Mouse (Mus musculus): ENCODE data around the gene Tas2r119.
"Not testable (repeated sequence)": the region's sequence is repeated elsewhere in the genome, so short reads cannot be mapped to it uniquely, and the experiment has no call there.

Tas2r119 gene

DNA sequence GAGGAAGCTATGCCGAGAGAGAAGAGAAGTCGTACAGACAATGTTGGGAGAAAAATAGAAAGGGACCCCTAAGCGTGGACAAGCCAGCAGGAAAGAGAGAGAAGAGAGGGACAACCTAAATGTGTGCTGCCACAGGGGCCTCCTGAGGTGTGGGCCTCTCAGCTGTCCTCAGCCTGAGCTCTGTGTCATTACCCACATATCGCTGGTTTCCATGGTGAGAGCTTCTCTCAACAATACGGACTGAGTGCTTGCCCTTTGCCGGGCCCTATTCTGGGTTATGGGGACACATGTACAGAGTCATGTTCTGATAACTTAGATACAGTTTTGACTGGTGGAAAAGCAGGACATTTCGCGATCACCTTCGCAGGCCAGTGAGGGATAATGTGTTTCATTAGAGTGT lies 21.0 kb downstream of the Tas2r119 start:
- no peaks in the 10 kb centered on the region for H3K4me1 ChIP-seq (replicated peaks; ENCODE audit: low read depth, low read length)
- H3K9me3 ChIP-seq (ENCODE audit: low read length) = peaks cover 6% of the 10 kb centered on the region
- no peaks in the 10 kb centered on the region for H3K36me3 ChIP-seq (ENCODE audit: insufficient read depth, low read length)
- no peak overlapping the region for H3K4me3 ChIP-seq (replicated peaks; ENCODE audit: low read length)
- TF ChIP-seq CTCF (conservative IDR thresholded peaks at IDR 0.05; ENCODE audit: low read length) = no peak
- no peak for TF ChIP-seq POU5F1 (IDR thresholded peaks at IDR 0.05; ENCODE audit: borderline replicate concordance, low read length)
- no peak for TF ChIP-seq NANOG (IDR thresholded peaks at IDR 0.05; ENCODE audit: borderline replicate concordance, low read length)
- H3K27me3 ChIP-seq (ENCODE audit: insufficient read depth, low read length) = no peaks in the 10 kb centered on the region

- Histone ChIP-seq H3K27me3 (ENCODE audit: insufficient read depth, low read length) (no peaks in the 10 kb centered on the region), H3K4me1 (replicated peaks; ENCODE audit: low read depth, low read length) (no peaks in the 10 kb centered on the region), H3K36me3 (ENCODE audit: insufficient read depth, low read length) (no peaks in the 10 kb centered on the region), H3K9me3 (ENCODE audit: low read length) (peaks cover 6% of the 10 kb centered on the region), H3K4me3 (replicated peaks; ENCODE audit: low read length) (no peak overlapping the region)
- TF ChIP-seq CTCF (conservative IDR thresholded peaks at IDR 0.05; ENCODE audit: low read length) = no peak
- TF ChIP-seq POU5F1 (IDR thresholded peaks at IDR 0.05; ENCODE audit: borderline replicate concordance, low read length) = no peak
- no peak for TF ChIP-seq NANOG (IDR thresholded peaks at IDR 0.05; ENCODE audit: borderline replicate concordance, low read length)
These were observed 21.5 kb downstream of the Tas2r119 start for GRCm38 (mm10) chr15:32198561-32198960.

DNA sequence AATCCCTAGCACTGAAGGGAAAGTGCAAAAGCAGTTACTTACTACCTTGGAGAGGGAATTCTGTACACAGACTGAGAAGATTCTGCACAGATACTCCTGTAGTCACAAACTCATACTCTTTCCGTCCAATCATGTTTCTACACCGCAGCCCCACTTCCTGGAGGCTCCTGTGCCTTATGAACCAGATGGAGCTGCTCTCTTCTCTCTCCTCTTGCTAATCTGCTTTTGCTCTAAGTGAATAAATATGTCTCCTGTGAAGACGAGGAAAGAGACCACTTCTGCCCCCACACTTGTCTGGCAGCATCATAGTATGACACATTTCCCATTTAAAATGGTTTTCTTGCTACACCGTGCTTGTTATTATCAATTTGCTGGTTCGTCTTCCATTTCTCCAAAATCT lies 26.2 kb downstream of the Tas2r119 start:
- TF ChIP-seq CTCF (conservative IDR thresholded peaks at IDR 0.05; ENCODE audit: low read length) = no peak
- TF ChIP-seq POU5F1 (IDR thresholded peaks at IDR 0.05; ENCODE audit: borderline replicate concordance, low read length) = no peak
- no peak for TF ChIP-seq NANOG (IDR thresholded peaks at IDR 0.05; ENCODE audit: borderline replicate concordance, low read length)

DNA sequence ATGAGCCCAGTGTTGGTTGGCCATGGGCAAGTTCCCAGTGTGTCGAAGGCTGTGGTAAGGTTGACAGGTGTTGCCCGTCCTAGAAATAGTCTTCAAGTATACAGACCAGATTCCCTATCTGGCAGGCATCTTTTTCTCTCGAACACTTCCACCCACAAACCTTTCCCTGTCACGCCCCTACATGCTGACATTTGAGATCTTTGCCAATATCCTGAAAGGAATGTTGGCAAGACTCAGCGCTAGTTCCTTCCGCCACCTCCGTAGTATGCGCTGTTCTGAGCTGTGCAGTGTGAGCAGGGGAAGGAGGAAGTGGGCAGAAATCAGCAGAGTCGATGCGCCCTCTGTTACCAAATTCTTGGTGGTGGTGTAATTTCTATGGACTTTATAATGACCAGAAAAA lies 27.8 kb downstream of the Tas2r119 start:
- H3K4me3 ChIP-seq (replicated peaks; ENCODE audit: low read length) = no peak overlapping the region
- no peaks in the 10 kb centered on the region for H3K4me1 ChIP-seq (replicated peaks; ENCODE audit: low read depth, low read length)
- TF ChIP-seq NANOG (IDR thresholded peaks at IDR 0.05; ENCODE audit: borderline replicate concordance, low read length) = no peak
- TF ChIP-seq POU5F1 (IDR thresholded peaks at IDR 0.05; ENCODE audit: borderline replicate concordance, low read length) = no peak
- no peak for TF ChIP-seq CTCF (conservative IDR thresholded peaks at IDR 0.05; ENCODE audit: low read length)
- H3K27me3 ChIP-seq (ENCODE audit: insufficient read depth, low read length) = no peaks in the 10 kb centered on the region
- no peaks in the 10 kb centered on the region for H3K36me3 ChIP-seq (ENCODE audit: insufficient read depth, low read length)
- H3K9me3 ChIP-seq (ENCODE audit: low read length) = no peaks in the 10 kb centered on the region

More for the DNA sequence above, 26.2 kb downstream of the Tas2r119 start:
- H3K9me3 ChIP-seq (ENCODE audit: low read length) = peaks cover 6% of the 10 kb centered on the region
- H3K27me3 ChIP-seq (ENCODE audit: insufficient read depth, low read length) = no peaks in the 10 kb centered on the region
- H3K4me1 ChIP-seq (replicated peaks; ENCODE audit: low read depth, low read length) = no peaks in the 10 kb centered on the region
- H3K36me3 ChIP-seq (ENCODE audit: insufficient read depth, low read length) = no peaks in the 10 kb centered on the region
- no peak overlapping the region for H3K4me3 ChIP-seq (replicated peaks; ENCODE audit: low read length)

- H3K36me3 ChIP-seq (ENCODE audit: insufficient read depth, low read length); H3K4me3 ChIP-seq (replicated peaks; ENCODE audit: low read length); H3K27me3 ChIP-seq (ENCODE audit: insufficient read depth, low read length); H3K4me1 ChIP-seq (replicated peaks; ENCODE audit: low read depth, low read length): not testable (repeated sequence)
- H3K9me3 ChIP-seq (ENCODE audit: low read length) = peaks cover 18% of the 10 kb centered on the region
These were observed 37.6 kb downstream of the Tas2r119 start for GRCm38 (mm10) chr15:32214687-32215086.

- Histone ChIP-seq H3K4me3 (replicated peaks; ENCODE audit: low read length) (no peak overlapping the region), H3K36me3 (ENCODE audit: insufficient read depth, low read length) (no peaks in the 10 kb centered on the region), H3K9me3 (ENCODE audit: low read length) (no peaks in the 10 kb centered on the region), H3K27me3 (ENCODE audit: insufficient read depth, low read length) (no peaks in the 10 kb centered on the region), H3K4me1 (replicated peaks; ENCODE audit: low read depth, low read length) (no peaks in the 10 kb centered on the region)
- no peak for TF ChIP-seq POU5F1 (IDR thresholded peaks at IDR 0.05; ENCODE audit: borderline replicate concordance, low read length)
- no peak for TF ChIP-seq NANOG (IDR thresholded peaks at IDR 0.05; ENCODE audit: borderline replicate concordance, low read length)
- TF ChIP-seq CTCF (conservative IDR thresholded peaks at IDR 0.05; ENCODE audit: low read length) = no peak
These were observed 45.9 kb downstream of the Tas2r119 start for GRCm38 (mm10) chr15:32223028-32223427.

- Histone ChIP-seq H3K36me3 (ENCODE audit: insufficient read depth, low read length) (no peaks in the 10 kb centered on the region), H3K27me3 (ENCODE audit: insufficient read depth, low read length) (no peaks in the 10 kb centered on the region), H3K4me1 (replicated peaks; ENCODE audit: low read depth, low read length) (no peaks in the 10 kb centered on the region), H3K9me3 (ENCODE audit: low read length) (no peaks in the 10 kb centered on the region), H3K4me3 (replicated peaks; ENCODE audit: low read length) (no peak overlapping the region)
- TF ChIP-seq POU5F1 (IDR thresholded peaks at IDR 0.05; ENCODE audit: borderline replicate concordance, low read length) = no peak
- TF ChIP-seq CTCF (conservative IDR thresholded peaks at IDR 0.05; ENCODE audit: low read length) = no peak
- no peak for TF ChIP-seq NANOG (IDR thresholded peaks at IDR 0.05; ENCODE audit: borderline replicate concordance, low read length)
These were observed 48.3 kb downstream of the Tas2r119 start for GRCm38 (mm10) chr15:32225394-32225793.

DNA sequence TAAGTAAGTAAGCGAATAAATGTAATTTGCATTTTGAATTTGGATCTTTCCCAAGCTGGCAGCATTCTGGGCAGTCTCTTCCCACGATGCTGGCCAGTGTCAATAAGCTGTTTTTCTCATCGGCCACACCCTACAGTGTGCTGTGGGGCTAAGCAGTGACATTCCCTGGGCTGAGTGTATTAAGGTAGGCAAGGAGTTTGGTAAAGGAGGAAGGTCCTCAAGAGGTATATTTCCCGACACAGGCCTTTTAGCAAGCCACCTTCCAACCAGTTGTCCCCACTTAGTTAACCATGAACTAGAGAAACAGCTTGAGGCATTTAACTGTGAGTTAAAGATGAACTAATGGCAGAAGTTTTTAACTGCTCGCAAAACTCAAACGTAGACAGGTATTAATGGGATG lies 49.3 kb downstream of the Tas2r119 start:
- no peaks in the 10 kb centered on the region for H3K9me3 ChIP-seq (ENCODE audit: low read length)
- H3K4me3 ChIP-seq (replicated peaks; ENCODE audit: low read length) = no peak overlapping the region
- no peaks in the 10 kb centered on the region for H3K27me3 ChIP-seq (ENCODE audit: insufficient read depth, low read length)
- no peaks in the 10 kb centered on the region for H3K4me1 ChIP-seq (replicated peaks; ENCODE audit: low read depth, low read length)
- TF ChIP-seq NANOG (IDR thresholded peaks at IDR 0.05; ENCODE audit: borderline replicate concordance, low read length) (no peak), POU5F1 (IDR thresholded peaks at IDR 0.05; ENCODE audit: borderline replicate concordance, low read length) (no peak), CTCF (conservative IDR thresholded peaks at IDR 0.05; ENCODE audit: low read length) (no peak)
- H3K36me3 ChIP-seq (ENCODE audit: insufficient read depth, low read length) = no peaks in the 10 kb centered on the region

GRCm38 (mm10) chr15:32226888-32227395 lies 49.9 kb downstream of the Tas2r119 start:
- H3K27me3 ChIP-seq (ENCODE audit: insufficient read depth, low read length) = no peaks in the 10 kb centered on the region
- no peaks in the 10 kb centered on the region for H3K4me1 ChIP-seq (replicated peaks; ENCODE audit: low read depth, low read length)
- no peaks in the 10 kb centered on the region for H3K36me3 ChIP-seq (ENCODE audit: insufficient read depth, low read length)
- TF ChIP-seq POU5F1 (IDR thresholded peaks at IDR 0.05; ENCODE audit: borderline replicate concordance, low read length) = no peak
- no peak for TF ChIP-seq CTCF (conservative IDR thresholded peaks at IDR 0.05; ENCODE audit: low read length)
- no peak for TF ChIP-seq NANOG (IDR thresholded peaks at IDR 0.05; ENCODE audit: borderline replicate concordance, low read length)
- no peaks in the 10 kb centered on the region for H3K9me3 ChIP-seq (ENCODE audit: low read length)
- H3K4me3 ChIP-seq (replicated peaks; ENCODE audit: low read length) = no peak overlapping the region
